Mouse (Mus musculus): ENCODE measurements around the gene Col4a3bp. TPM values are rescaled to one million over a fixed set of nuclear protein-coding genes. Genes with fewer than 3 reads are reported as not detected.
A peak's percentile ranks its signal among the peaks of the same experiment; 100 is the strongest.

The Col4a3bp gene
- total RNA-seq, 4 experiments from 2014 or later: 65.8 to 84.1 (median 71.5) TPM

DNA sequence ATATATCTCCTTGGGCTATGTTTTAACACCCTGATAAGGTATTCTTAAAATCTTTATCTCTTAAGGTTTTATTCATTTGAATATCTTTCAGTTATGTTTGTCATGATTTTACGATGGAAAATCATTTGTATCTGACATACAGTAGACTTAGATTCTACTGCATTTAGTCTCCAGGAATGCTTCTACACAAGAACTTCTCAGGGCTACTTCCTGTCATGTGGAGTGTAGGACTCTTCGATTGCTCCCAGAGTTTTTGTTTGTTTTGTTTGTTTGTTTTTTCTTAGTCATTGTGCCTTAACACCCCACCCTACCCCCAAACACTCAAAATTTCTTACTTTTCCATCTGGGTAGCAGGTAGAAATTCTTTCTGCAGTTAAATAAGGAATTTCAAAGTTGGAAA lies 1.0 kb upstream of the Col4a3bp start:
- DNase-seq (ENCODE audit: low spot score in 2 of 2): no peak

DNA sequence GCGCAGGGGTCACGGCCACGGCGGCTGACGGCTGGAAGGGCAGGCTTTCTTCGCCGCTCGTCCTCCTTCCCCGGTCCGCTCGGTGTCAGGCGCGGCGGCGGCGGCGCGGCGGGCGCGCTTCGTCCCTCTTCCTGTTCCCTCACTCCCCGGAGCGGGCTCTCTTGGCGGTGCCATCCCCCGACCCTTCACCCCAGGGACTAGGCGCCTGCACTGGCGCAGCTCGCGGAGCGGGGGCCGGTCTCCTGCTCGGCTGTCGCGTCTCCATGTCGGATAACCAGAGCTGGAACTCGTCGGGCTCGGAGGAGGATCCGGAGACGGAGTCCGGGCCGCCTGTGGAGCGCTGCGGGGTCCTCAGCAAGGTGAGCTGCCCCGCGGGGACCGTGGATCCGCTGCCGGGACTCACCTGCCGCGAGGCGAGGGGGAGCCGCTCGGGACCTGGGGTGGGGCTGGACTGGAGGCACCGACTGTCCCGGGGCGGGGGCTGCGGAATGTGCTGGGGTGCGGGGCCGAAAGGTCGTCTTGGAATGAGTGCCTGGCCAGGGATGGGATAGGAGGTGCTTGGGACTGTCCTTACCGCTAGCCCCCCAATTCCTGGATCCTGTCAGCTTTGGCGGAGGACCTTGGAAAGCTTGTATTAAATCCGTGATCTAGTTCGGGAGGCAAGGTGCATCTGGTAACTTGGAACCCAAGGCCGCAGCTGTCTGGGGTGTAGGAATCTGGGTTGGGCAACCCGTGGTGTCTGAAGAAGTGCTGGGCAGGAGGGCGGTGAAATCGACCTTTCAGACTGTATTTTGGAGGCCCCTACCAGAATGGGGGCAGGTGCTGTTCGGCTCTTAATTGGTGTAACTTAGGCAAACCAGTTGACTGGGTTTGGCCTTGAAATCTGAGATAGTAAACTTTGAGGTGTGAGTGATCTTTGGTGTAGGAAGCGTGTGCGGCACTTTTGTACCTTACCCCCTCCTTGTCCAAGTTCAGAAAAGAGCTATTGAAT lies 778 bp downstream of the Col4a3bp start:
- DNase-seq (ENCODE audit: low spot score in 2 of 2): peak; percentile 50 to 51

DNA sequence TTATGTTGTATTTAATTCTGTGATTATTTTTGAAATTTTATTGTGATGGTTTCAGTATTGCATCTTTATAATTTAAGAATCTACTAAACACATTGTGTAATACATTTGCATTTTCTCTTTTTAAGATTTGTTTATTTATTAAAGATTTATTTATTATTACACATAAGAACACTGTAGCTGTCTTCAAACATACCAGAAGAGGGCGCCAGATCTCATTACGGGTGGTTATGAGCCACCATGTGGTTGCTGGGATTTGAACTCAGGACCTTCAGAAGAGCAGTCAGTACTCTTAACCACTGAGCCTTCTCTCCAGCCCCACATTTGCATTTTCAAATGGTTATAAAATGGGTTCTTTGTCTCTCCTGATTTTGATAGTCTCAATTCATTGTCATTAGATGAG lies 2.1 kb downstream of the Col4a3bp start:
- no peak for DNase-seq (ENCODE audit: low spot score in 2 of 2)

DNA sequence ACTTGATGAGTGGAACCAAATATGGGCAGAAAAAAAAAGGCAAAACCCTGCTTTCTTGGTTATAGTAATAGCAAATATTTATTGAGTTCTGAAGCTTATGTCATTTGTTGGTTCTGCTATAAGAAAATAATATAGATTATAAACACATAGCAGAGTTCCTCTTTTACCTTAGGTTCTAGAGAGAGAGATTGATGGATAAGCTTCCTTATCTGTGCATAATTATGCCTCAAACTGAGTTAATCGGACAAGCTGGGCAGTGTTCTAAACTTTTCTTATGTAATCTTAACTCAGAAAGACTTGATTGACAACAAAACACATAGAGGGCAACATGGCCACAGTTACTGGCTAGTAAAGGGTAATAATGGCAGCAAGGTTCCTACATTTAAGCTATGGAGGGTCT lies 4.8 kb downstream of the Col4a3bp start:
- DNase-seq (ENCODE audit: low spot score in 2 of 2): no peak

DNA sequence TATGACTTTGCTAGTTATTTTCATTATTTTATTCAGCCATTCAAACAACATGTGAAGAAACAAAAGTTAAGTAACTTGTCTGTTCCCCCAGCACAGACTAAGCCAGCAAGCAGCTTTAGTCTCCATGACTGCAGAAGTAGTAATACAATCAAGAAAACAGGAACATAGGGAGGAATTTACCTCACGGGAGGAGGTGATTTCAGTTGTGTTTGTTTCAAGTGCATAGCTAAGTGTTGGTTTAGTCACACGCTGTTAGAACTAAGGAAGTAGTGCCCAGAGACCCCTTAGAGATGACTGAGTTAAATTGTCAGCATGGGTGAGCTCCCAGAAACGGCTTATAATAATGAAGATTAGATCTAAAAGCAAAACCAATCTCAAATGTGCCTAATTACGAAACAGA lies 5.5 kb downstream of the Col4a3bp start:
- DNase-seq (ENCODE audit: low spot score in 2 of 2): no peak

DNA sequence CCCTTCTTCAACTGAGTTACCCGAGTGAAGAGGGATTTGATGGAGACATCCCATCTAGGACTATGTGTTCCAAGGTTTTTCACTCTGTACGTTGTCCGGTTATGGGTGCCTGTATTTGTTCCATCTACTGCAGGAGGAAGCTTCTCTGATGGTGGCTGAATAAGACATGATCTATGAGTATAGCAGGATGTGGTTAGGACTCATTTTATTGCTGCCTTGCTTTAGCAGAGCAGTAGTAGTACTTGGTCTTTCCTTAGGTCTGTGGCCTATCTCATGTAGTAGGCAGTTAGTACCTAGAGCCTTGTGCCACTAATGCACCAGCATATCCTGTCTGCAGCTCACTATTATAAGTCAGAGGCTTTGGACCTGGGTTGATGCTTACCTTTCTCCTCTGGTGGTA lies 12.7 kb downstream of the Col4a3bp start:
- DNase-seq (ENCODE audit: low spot score in 2 of 2): no peak

DNA sequence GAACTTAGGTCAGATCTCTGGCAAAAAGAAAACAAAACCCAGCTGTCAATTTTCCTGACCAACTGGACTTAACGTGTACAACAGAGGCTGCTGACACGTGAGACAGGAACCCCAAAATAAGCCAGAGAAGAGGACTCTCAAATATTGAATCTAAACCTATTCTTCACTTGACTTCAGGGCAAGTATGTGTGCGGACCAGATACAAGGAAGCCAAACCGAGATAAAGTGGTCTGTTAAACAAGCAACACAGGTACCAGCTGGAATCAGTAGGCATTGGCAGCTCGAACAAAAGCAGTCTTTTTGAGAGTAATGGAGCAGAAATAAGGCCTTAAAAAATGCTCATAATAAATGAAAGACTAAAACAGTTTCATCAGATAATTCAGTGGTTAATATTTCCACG lies 25.6 kb downstream of the Col4a3bp start:
- DNase-seq (ENCODE audit: low spot score in 2 of 2): no peak

DNA sequence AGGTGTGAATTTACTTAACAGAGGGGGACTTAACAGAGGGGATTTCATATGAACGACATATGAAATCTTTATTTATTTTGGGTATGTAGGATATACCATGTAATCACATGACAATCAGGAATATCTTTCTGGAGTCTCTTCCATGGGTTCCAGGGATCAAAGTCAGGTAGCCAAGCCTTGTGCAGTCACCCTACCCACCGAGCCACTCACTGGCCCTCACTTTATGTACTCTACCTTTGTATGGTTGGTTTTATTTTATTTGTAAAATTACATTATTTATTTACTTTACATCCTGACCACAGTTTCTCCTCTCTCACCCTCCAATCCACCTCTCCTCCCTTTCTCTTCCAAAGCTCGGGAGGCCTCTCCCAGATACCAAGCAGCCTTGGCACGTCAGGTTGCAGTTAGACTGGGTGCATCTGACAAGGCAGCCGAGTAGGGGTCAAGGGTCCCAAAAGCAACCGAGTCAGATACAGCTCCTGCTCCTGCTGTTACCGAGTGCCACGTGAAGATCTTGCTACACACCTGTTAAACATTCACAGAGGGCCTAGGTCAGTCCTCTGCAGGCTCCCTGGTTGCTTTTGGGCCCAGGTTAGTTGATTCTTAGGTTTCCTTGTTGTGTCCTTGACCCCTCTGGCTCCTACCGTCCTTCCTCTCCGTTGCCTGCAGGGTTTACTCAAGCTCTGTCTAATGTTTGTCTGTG lies 28.0 kb downstream of the Col4a3bp start:
- DNase-seq (ENCODE audit: low spot score in 2 of 2): no peak

DNA sequence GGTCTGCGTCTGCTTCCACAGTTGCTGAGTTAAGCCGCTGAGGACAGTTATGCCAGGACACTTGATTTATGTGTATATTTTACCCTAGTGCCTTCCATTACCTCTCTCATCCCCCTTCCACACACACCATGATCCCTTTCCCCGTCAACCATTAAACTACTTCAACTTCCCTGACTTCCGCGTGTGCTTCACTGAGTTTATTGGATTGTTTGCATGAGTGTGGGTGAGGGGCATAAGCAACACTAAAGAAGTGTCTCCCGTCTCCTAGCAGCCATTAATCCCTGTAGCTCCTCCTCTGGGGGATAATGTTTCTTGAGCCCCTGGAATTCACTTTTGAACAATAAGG lies 28.6 kb downstream of the Col4a3bp start:
- DNase-seq (ENCODE audit: low spot score in 2 of 2): no peak

DNA sequence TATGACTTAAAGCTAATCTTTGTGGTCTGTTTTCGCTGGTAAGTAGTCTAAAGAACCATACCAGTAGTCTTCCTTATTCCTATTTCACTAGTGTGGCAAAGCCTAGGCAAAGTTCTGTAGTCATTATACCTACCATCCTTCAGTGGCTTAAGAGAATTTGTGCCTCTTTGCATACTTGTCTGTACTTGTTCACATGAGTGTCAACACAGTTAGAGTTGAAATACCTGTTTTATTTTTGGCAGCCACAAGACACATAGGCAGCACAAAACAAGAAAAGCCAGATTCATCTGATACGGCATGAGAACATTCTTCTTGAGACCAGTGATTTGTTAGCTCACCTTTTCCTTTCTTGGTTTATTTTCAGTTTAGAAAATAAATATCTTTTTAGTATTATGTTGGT lies 31.8 kb downstream of the Col4a3bp start:
- DNase-seq (ENCODE audit: low spot score in 2 of 2): no peak

DNA sequence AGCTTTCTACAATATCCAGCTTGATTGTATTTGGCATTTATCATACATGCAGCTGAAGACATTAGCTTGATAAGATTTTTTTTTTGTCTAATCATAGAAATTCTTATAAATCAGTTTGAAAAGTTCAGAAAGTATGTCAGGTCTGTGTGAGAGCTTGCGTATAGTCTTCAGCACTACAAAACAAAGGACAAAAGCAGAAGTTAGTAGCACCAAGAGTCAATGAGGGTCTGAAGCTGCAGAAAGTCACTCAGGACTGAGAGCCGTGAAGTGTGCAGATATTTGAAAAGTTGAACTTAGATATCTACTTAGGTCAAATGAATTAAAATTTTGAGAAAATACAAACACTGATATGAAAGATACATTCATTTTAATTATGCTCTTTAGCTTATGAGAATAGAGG lies 36.7 kb downstream of the Col4a3bp start:
- DNase-seq (ENCODE audit: low spot score in 2 of 2): no peak

DNA sequence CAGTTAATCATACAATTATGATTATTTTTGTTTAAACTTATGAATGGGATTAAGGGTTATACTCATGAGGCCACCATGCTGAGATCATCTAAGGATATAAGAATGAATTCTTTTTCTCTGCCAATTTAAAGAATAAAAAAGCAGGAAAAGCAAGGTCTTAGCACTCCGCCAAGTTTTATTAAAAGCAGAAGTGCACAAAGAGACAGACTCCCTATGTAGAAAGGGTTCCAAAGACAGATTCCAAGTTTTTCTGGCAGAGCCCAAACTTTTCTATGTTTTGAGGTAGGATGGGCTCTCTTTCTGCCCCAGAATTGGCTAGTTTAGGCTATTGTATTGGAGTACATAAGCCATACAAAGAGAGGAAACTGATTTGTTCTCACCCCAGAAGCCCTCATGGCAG lies 37.6 kb downstream of the Col4a3bp start:
- no peak for DNase-seq (ENCODE audit: low spot score in 2 of 2)

DNA sequence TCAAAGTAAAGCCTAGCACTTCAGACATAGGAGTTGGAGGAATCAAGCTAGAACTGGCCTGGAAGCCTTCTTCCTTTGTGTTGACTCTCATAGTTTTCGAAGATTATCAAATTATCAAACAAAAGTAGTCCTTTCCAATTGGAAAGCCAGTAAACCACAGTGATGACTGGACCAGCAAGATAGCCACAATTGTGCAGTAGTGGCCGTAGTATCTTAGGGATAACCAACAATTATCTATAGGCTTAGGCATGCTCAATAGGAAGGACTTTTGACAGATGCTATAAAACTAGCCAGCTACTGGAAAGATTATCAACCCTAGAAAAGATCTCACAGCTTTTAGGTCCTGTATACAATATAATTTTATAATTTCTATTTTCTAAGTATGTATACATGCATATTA lies 41.8 kb downstream of the Col4a3bp start:
- no peak for DNase-seq (ENCODE audit: low spot score in 2 of 2)

DNA sequence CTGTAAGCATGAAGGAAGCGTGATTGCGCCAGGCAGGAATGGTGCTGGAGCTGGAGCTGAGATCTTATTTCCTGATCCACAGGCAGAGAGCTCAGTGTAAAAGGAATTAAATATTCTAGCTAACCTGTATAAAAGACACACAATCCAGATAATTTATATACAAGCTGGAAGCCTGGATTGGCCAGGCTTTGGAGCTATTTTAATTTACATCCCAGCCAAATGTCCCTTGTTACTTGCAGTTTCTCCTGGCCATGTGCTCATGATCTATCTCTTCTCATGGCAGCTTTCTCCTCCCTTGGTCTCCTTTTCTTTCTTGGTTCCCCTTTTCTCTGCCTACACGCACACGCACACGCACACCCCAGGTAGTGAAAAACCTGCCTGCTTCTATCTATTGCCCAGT lies 44.1 kb downstream of the Col4a3bp start:
- no peak for DNase-seq (ENCODE audit: low spot score in 2 of 2)

DNA sequence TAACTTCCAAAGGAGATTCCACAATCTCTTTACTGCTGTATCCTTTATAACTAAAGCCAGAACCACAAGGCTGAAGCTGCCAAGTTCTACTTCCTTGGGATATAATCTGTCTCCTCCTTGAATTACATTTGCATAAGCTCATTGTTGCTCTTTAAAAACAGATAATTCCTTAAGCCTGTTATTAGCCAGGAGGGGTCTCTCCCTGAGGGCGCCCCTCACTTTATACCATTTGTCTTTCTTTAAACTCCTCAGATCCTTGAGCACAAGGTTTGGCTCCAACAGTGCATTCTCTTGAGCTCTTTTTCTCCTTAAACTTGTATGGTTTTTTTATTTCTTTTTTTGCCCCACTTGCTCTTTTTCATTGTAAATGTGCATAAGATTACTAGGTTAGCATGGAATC lies 46.2 kb downstream of the Col4a3bp start:
- DNase-seq (ENCODE audit: low spot score in 2 of 2): no peak

DNA sequence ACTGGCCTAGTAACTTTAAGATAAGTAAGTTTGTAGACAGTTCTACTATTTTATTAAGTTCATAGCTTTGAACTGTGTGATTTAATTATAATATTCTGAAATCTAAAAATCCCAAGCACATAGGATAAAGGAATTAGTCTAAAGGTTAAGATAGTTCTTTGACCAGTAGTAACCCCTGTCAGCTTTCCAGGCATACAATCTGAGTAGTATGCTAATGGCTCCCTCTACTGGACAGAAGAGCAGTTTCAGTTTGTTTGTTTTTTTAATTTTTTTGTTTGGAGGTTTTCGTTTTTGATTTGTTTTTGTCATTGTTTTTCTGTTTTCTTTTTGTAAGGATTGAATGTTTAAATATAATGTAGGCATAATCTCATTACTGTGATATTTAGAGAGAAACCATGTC lies 51.2 kb downstream of the Col4a3bp start:
- no peak for DNase-seq (ENCODE audit: low spot score in 2 of 2)

DNA sequence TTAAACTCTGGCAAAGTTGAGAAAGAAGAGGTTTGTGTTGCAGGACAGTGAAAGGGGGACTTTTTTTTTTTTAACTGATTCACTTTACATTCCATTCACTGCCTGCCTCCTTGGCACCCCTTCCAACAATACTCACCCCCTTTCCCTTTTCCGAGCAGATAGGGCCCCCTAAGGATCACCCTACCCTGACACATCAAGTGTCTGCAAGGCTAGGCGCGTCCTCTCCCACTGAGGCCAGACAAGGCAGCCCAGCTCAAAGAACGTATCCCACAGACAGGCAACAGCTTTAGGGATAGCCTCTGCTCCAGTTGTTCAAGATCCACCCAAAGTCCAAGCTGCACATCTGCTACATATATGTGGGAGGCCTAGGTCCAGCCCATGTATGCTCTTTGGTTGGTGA lies 51.7 kb downstream of the Col4a3bp start:
- no peak for DNase-seq (ENCODE audit: low spot score in 2 of 2)

DNA sequence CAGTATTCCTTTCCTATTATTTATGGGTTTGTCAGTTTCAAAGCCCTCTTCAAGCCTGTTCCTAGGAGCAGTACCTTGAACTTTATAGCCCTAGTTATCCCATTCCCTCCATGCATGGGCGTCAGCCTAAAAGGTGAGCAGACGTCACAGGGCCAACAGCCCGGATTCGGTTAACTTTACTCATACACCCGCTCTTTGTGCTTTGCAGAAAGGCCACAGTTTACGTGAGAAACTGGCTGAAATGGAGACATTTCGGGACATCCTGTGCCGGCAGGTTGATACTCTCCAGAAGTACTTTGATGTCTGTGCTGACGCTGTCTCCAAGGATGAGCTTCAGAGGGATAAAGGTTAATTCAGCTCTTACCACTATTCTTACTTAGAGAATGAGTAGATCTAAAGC lies 56.8 kb downstream of the Col4a3bp start:
- no peak for DNase-seq (ENCODE audit: low spot score in 2 of 2)

DNA sequence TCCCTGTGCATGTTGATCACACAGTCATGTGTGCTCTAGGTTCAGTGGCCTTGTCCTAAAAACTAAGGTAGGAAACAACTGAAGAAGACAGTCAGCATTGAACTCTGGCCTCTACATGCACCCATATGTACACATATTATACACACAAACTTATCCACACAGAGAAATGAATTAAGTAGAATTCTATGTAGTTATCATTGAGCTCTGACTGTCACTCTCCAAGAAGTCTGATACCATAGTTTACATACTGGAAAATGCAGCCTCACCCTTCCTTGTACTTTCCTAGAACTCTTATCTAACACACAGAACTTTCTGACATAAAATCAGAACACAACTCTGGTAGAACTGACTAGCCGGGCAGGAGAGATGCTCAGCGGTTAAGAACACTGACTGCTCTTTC lies 61.8 kb downstream of the Col4a3bp start:
- DNase-seq (ENCODE audit: low spot score in 2 of 2): no peak

DNA sequence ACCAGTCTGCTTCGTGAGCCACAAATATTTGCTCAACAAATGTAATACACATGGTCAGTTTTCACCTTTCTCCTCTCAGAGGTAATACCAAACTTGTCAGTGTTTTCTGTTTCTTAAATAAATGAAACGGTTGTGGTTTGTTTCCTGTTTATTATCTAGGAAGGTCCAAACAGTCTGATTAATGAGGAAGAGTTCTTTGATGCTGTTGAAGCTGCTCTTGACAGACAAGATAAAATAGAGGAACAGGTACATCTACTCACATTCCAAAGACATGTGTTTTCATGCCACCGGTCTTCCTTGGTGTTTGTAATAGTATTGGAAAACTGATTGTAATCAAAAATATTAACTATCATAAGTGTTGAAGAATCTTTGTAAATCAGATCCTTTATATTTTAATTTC lies 72.2 kb downstream of the Col4a3bp start:
- DNase-seq (ENCODE audit: low spot score in 2 of 2): no peak

DNA sequence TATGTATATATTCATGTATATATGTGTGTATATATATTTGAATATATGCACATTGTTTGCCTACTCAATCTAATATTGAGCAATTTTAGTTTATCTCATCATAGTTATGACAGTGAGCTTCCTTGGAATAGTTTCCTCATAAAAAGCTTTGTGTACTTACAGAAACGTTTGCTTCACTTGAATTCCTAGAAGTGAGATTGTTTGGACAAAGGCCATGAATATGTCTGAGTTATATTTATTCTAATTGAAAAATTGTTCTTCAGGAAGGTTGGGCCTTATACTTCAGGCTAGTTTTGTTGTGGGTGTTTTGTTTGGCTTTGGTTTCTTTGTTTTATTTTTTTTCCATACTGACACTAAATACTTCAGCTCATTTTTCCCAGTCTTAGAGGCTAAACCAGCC lies 78.5 kb downstream of the Col4a3bp start:
- DNase-seq (ENCODE audit: low spot score in 2 of 2): no peak

DNA sequence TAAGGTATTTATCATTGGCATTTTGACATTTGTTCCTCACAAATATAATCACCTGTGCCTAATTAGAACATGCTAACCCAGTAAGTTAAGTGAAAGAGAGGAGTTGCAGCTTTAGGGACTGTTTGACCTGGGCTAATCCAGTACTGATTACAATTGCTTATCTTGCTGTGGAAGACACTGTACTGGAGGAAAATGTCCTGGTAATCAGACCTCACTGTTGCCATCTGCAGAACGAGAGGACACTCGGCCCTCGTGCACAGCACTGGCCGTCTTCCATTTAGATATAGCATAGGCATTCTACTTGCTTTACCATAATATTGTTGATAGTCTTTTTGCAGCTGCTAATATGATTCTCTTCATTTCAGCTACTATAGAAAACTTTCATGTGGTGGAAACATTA lies 88.0 kb downstream of the Col4a3bp start:
- DNase-seq (ENCODE audit: low spot score in 2 of 2): no peak

DNA sequence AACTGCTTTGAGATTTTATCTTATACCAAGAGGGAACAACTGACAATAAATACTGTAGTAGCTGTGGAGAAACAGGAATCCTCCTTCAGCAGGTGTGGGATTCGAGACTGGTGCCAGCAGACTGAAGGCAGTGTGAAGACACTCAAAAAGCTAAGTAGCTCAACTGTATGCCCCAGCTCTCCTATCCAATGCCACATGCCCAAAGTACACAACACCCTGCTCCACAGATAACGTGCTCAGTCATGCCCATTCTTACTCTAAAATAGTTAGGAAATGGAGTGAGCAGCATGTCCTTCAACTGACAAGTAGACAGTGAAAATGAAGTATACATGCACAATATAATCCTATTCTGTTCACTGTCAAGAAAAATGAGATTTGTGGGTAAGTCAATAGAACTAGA lies 101.8 kb downstream of the Col4a3bp start:
- no peak for DNase-seq (ENCODE audit: low spot score in 2 of 2)

Data from left cerebral cortex, adult 8-10 months (tissue).